Mouse (Mus musculus) cerebellum, postnatal 14 days (tissue): Measurements from ENCODE around the gene Atp6v0e.

Experiments used
- DNase-seq, 2 experiments: peaks; one replicate each; pipeline ENCODE4 v3.0.0; 2021; ENCODE audit warnings: mixed read lengths in 2 of 2

Gene Atp6v0e

DNA sequence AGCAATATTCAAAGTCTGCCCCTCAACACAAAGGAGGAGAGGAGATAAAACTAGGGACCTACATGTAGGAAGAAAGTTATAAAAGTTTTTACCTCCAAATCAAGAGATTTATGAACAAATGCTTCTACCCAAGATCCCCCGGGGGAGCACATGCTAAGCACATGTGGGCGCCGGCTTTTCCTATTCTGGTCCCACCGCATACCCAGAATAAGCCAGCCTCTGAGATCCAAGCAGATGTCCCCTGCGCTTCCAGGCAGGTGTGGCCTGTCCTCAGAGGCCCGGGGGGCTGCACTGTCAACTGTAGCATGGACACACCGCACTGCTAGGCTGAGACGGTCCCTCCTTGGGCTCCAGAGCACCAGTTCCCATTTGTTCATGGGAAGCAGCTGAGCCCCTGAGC lies 19.6 kb upstream of the Atp6v0e start:
- DNase-seq: no peak

DNA sequence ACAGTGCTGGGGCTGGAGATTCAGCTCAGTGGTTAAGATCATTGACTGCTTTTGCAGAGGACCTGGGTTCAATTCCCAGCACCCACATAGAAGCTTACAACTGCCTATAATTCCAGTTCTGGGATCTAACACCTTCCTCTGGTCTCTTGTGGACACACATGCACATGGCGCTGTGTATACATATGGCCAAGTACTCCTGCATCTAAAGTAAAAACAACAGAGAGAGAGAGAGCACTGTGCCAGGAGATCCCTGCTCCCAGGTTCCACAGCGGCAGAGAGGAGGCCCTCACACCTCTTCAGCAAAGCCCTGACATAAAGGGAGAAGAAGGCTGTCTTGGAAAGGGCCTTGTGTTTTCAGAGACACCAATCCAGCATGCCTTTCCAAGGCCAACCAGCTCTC lies 19.0 kb upstream of the Atp6v0e start:
- DNase-seq: no peak

- DNase-seq: peak; percentile 31 to 49
Observed at GRCm38 (mm10) chr17:26644509-26645410, 18.3 kb upstream of the Atp6v0e start.

GRCm38 (mm10) chr17:26645411-26645854 lies 17.6 kb upstream of the Atp6v0e start:
- DNase-seq: no peak

DNA sequence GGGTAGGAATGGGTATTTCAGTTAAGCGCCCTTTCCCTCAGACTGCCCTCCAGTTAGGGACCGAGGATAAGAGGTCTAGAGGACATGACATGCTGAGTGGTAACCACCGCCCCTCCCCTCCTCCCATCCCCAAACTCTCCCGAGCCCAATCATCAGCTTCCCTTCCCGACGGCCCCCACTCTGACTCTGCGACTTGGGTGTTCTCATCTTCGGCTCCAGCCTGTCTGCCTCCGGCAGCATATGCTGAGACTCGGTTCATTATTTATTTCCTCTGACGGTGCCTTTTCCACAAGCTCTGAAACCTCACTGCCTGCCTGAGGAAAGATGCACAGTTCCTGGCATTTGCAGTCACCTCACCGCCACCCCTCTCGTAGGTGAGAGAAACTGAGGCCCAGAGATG lies 15.7 kb upstream of the Atp6v0e start:
- DNase-seq: no peak

GRCm38 (mm10) chr17:26649565-26649964 lies 13.5 kb upstream of the Atp6v0e start:
- no peak for DNase-seq

- DNase-seq: peak; percentile 23 to 43
Observed at GRCm38 (mm10) chr17:26650451-26651363, 12.3 kb upstream of the Atp6v0e start.

DNA sequence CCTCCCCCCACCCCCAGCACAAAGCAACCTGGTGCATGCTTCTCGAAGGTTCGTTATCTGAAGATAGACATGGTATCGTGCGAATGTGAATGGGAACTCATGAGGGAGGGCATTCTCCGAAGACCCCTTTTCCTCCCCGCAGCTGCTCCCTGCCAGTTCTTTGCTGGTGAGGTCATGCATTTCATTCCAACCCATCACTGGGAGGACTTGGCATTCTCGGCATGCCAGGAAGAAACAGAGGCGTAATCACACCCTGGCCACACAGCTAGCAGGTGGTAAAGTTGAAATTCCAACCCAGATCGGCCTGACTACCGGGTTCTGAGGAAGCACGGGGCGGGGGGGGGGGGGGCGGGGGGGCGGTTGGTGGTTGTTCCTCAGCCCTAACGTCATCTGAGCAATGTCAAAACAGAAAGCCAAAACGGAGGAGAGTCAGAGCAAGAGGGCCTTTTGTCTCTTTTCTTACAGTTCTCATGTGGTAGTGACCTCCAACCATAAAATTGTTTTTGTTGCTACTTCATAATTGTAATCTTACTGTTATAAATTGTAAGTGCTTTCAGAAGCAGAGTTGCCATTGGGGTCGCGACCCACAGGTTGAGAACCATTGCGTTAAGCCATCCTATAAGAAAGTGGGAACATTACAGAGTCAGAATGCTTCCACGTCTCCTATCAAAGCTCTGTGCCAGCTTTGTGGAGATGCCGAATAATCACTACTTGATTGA lies 4.0 kb upstream of the Atp6v0e start:
- DNase-seq: peak in 1 of 2 experiments; percentile 26

DNA sequence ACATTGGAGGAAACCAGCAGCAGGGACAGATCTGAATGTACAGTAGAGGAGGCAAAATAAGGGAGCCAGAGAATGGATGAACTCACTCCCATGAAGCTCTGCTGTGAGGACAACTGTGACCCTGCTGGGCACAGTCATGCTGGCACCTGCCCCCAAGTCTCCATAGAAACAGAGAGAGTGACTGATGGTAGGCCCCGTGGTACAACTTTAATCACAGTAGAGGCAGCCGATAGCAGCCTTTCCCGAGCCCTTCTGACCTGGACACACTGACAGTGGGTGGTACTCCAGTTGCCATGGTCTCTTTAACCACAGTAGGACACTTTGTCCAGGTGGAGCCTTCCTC lies 3.5 kb upstream of the Atp6v0e start:
- DNase-seq: no peak

- DNase-seq: peak; percentile 92 to 93
Observed at GRCm38 (mm10) chr17:26660192-26660912, 2.7 kb upstream of the Atp6v0e start.

- DNase-seq: no peak
Observed at GRCm38 (mm10) chr17:26662204-26662603, 827 bp upstream of the Atp6v0e start.

GRCm38 (mm10) chr17:26665600-26665999 lies 2.6 kb downstream of the Atp6v0e start:
- DNase-seq: no peak

- DNase-seq: no peak
Observed at GRCm38 (mm10) chr17:26671268-26671667, 8.2 kb downstream of the Atp6v0e start.

- DNase-seq: no peak
Observed at GRCm38 (mm10) chr17:26675845-26676244, 12.8 kb downstream of the Atp6v0e start.

GRCm38 (mm10) chr17:26676252-26676615 lies 13.2 kb downstream of the Atp6v0e start:
- peak; percentile 94 to 95 for DNase-seq

DNA sequence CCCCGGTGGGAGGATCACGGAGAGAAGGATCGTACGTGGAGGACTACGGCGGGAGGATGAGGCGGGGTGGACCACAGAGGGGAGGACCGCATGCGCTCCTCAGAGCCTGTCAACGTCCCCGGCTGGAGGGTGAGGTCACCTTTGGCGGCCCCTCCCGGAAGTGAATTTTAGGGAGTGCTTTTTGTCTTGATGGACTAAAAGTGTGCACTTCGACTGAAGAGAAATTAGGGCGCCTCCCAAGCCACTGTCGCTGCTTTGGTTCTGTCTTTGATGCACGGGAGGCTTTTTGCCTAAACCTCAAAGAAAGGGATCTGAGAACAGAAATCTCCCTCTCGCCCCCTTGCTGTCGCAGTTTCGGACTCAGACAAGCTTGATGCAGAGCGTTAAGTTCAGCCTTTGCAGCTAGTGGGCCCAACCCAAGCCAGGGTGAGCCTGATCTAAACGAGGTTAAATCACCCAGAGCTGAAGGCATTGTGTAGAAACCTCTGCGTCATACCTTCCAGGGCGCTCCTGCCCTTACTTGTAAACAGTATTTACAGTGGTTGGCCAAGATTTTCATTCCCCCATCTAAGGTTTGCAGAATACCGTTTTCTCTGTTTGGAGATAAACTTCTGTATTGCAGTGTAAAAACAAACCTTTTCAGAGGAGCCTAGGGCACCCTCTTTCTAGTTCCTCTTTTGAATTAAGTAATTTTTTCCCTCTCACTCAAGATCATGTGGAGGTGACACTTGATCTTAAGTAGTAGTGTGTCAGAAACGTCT lies 13.8 kb downstream of the Atp6v0e start:
- peak in 1 of 2 experiments; percentile 84 for DNase-seq

GRCm38 (mm10) chr17:26677711-26678637 lies 14.9 kb downstream of the Atp6v0e start:
- no peak for DNase-seq

DNA sequence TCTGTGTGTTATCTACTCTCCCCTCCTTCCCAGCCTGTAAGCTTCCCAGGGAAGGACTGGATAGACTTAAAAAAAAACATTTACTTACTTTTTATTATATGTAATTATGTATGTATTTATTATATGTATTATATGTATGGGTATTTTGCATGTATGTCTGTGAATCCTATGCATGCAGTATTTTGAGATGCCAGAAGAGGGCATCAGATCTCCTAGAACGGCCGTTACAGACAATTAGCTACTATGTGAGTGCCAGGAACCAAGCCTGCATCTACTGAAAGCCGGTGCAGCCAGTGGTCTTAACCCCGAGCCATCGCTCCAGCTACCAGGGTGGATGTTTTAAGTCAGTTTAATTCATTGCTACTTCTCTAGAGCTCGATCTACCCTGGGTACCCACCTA lies 18.2 kb downstream of the Atp6v0e start:
- no peak for DNase-seq

DNA sequence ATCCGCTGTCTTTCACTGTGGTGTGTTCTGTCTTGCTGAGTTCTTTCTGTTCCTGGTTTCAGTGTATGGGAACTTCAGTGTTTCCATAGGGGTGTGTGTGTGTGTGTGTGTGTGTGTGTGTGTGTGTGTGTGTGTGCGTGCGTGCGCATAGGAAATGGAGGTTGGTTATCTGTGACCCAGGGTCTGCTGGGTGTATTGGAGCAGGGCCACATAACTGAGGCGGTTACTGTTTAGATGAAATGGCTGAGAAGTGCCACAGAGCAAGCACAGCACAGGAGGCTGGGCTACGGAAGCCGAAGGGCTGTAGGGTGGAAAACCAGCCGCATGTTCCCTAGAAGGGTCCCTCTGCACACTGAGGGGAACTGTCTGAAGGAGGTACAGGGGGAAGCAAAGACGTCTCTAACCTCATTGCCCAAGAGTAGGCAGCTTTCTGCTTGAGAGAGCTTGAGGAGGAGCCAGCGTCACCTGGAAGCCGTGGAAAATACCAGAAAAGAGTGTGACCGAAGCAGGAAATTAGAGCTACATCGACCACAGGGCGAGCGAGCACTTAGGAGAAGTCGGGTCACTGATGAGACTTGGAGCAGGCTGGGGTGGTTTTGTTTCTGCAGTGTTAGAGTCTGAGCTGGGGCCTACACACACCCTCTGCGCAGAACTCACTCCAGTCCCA lies 23.4 kb downstream of the Atp6v0e start:
- DNase-seq: no peak
